Mouse (Mus musculus): Measurements from ENCODE around the gene Bcorl1.

Bcorl1 gene

DNA sequence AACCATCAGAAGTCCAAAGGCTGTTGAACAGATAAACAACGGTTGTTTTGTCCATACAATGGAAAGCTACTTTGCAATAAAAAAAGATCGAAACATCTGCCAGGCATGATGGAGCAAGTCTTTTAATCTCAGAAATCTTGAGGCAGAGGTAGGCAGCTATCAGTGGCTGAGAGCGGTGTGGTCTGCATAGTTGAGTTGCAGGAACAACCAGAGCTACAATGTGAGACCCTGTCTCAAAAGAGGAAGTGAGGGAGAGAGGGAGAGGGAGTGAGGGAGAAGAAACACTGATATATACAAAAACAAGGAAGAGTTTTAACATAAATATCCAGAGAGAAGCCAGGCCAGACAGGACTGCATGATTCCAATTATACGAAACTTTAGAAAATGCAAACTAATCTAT is 103.5 kb downstream of the Bcorl1 start:
- no peak for DNase-seq (ENCODE audit: low spot score)

DNA sequence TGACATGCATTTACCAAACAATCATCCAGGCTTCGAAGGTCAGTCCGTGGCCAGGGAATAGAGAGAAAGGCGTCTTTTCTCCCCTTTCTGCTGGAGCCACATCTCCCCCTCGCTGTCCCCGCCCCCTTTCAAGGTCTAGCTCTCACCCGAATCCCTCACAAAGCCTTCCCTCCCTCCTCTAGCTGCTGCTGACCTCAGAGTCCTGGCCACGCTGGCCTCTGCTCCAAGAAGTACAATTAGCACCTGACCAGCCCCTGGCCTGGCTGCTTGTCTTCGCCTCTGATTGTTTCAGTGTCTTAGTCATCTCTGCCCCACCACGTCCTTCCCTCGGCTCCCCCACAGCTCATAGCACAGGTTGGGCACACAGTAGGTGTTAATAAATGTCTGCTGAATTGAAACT is 108.5 kb downstream of the Bcorl1 start:
- peak; percentile 26 for DNase-seq (ENCODE audit: low spot score)

DNA sequence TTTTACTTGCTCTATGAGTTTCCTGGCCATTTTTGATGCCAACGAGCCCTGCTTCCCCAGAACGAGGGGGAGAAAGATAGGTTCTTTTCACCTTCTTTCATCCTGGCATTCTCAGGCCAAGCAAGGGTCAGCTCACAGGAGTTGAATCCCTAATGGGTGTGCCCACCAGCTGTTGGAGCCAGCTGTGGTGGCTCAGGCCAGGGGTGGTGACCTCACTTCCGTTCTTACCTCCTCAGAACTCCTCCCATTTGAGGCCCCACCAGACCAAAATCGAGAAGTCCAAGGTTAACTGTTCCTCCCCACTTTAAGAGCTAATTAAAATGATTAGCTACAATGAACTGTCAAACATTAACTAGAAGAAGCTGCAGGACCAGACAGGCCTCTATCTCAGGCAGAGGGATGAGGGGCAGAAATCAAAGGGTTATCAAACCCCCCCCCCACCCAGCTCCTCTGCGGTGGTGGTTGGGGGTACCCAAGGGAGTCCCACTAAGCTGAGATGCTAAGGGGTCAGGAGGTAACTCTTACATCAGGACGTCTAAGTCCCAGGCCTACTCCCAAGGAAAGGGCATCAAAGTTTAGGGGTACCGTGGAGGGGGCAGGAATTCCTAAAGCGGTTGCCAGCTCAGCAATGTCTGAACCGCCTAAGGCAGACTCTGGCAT is 111.2 kb downstream of the Bcorl1 start:
- DNase-seq (ENCODE audit: low spot score): no peak

DNA sequence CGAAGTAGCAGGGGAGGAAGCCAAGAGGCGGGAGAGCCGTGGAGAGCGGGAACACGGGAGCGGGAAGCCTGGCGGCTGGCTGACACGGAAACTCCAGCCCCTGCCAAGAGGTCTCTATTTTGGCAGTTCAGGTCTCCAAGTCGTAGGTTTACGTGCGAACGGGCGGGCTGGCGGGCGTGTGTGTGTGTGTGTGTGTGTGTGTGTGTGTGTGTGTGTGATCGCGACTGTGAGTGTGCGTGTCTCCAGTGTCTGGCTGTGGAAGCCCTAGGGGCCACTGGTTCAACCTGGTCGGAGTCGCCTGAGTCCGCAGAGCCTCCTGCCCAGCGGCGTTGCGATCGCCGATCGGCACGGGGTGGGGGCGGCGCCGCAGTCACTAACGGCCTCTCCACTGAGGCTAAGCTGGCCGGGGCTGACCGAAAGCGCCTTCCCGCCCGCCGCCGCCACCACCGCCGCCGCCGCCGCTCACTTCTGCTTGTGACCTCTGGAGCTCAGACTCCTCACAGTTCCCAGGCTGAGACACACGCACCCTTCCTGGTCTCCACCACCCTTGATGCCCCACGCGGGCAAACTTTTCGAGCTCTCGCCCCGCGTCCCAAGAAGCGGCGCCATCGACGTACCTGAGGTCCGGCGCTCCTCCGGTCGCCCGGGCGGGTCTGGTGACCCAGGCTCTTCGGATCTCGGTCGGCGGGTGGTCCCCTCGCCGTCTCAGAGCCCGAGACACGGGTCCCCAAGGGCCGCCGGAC is 111.9 kb downstream of the Bcorl1 start:
- peak; percentile 15 for DNase-seq (ENCODE audit: low spot score)

DNA sequence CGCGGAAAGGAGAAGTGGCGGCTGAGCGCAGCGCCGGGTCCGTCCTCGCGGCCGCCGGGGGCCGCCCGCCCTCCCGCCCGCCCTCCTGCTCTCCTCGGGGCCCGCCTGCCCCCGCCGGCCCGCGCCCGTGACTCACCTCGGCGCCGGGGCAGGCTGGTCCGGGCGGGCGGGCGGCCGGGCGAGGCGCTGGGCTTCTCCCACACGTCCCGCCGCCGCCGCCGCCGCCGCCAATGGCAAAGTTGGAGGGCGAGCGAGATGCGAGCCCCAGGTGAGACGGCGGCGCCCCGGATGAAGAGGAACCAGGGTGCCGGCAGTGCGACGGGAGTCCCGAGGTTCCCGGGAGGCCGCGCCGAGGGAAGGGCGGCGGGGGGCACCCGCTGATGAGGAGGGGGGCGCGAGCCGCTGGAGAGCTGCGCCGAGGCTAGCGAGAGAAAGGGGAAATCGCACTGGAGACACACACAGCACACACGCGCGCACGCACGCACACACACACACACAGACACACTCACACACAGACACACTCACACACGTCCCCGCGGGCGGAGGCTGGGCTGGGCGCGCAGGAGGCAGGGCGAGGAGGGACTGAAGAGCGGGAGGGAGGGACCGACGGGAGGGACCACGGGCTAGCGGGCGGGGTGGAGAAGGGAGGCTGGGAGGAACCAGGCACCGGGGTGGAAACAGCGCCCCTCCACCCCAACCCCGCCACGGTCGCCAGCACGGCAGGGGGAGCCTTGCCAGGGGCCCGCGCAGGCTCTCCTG is 112.8 kb downstream of the Bcorl1 start:
- DNase-seq (ENCODE audit: low spot score): peak; percentile 32

DNA sequence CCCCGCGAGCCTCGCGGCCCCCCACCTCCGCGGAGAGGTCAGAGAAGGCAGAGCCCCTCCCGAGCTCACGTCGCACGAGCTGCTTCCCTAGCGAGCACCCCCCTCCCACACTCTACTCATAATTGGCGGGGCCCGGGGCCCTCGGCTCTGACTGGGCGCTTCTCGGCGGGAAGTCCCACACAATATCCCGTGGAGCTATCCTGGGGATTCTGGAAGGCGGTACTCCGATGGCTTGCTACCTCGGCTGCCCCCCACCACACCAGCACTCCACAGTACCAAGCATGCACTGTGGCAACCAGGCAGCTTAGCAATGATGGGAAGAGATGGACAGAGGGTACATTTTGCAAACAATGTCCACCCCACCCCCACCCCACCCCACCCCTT is 113.3 kb downstream of the Bcorl1 start:
- no peak for DNase-seq (ENCODE audit: low spot score)

DNA sequence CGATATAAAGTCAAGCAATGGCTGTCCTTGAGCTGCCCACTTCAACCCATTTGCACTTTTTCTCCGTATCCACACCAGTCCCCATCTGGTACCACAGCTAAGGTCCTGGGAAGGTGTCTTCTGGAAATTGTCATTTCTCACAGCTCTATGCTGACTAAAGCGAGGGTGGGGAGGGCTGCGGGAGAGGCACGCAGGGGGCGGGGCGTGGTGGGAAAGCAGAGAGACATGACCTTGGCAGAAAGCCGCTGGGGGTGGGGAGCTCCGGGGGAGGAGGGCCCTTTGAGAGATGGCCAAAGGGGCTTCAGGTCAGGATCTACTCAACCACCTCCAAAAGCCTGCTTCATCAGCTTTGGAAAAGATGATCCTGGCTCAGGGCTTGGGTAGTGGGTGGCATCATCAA is 113.9 kb downstream of the Bcorl1 start:
- no peak for DNase-seq (ENCODE audit: low spot score)

DNA sequence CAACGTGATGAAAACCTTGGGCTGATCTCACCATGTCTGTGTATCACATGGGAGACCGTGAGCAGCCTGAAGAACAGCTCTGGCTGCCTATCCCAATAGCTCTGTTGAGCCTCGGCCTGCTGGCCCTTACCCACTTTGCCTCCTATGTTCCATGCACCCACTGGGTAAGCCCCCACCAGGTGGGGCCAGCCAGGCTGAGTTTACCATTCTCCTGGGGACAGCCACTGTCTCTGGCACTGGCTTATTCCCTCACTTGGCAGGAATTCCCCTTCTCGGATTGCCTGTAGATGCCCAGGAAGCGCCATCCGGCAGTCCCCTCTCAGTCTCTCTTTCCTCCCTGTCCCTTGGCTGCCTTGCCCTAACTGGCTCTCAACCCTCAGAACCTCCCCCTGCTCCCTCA is 115.8 kb downstream of the Bcorl1 start:
- no peak for DNase-seq (ENCODE audit: low spot score)
